Mouse (Mus musculus): ENCODE data around the gene Setd7.

The Setd7 gene

DNA sequence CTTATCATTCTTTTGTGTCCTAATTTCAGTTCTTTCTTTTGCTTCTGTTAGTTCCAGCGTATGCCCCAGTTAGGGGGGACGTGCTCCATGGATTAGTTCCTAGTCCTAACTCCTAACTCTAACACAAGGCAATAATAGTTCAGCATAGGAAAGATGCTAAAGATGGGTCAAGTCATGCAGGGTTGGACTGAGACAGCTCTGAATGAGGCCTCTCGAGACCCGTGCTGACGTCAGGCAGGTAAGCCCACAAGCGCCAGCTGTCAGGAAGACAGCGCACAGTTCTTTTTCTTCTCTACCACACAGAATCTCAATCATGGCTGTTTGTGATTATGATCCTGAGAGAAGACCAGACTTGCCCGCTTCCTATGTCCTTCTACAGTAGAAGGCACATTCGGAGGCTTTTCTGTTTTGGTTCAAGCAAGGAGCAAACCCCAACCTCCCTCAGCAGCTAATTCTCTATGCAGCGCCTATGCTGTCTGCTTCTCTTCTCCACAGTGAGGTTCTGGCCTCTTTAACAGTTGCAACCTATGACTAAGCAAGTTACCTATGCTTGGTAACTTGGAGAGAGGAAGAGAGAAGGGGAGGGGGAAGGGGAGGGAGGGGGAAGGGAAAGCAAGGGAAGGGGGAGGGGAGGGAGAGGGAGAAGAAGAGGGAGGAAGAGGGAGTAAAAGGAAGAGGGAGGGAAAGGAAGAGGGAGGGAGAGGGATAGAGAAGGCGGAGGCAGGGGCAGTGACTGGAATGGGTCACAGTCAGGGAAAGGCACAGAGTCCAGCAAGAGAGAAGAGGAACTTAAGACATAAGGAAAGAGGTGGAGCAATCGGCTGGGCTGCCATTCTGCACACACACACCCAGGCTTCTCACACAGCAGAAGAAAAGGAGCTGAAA lies 42.6 kb downstream of the Setd7 start:
- no peak for DNase-seq (ENCODE audit: low spot score in 2 of 2)

DNA sequence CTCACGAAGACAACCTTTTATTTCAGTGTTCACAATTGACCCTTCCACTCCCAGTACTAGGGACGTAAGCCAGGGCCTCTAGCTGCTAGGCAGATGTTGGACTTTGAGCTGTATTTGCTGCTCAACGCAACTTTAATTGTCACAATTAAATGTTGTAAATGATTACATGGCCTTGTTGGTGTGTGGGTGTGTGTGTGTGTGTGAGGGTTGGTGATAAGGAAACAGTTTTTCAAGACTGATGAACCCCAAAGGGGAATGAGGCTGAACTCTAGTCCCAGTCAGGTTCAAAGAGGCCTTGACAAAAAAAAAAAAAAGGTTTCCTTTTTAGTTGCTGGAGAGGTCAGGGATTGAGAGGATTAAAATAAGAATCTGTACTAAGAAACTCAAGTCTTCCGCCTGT lies 43.2 kb downstream of the Setd7 start:
- DNase-seq (ENCODE audit: low spot score in 2 of 2), result no peak

DNA sequence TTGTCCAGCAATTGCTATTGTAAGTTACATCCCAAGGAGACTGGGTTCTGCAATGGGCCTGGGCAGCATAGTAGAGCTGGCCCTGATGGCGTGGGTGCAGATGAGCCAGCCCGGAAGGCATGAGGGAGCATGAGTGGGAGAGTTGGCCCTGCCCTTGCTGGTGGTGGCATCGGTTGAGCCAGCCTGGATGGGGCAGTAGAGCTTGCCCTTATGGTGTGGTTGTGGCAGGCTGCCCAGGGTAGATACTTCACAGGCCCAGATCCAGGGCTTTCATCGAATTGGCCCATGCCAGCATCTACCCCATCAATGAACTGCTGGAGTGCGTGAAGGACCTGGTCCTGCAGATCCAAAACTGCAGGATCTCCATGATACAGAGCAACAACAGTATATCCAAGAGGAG lies 48.7 kb downstream of the Setd7 start:
- no peak for DNase-seq (ENCODE audit: low spot score in 2 of 2)

DNA sequence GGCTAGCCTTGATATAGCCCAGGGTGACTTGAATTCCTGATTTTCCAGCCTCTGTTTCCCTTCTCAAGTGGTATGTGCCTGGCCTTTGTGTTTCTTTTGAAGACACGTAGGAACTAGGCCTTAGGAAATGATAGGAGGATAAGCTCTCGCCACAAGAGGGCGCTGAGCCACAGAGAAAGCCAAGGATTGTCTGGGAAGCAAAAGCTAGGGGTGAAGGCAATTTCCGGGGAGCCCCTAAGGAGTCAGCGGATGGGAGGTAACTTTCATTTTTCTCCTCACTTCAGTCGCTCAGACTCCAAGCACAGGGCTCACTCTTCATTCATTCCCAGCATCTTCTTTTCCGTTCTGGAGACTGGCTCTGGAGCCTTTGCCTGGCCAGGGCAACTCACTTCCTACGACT lies 49.8 kb downstream of the Setd7 start:
- DNase-seq (ENCODE audit: low spot score in 2 of 2), result peak; percentile 59 to 77

DNA sequence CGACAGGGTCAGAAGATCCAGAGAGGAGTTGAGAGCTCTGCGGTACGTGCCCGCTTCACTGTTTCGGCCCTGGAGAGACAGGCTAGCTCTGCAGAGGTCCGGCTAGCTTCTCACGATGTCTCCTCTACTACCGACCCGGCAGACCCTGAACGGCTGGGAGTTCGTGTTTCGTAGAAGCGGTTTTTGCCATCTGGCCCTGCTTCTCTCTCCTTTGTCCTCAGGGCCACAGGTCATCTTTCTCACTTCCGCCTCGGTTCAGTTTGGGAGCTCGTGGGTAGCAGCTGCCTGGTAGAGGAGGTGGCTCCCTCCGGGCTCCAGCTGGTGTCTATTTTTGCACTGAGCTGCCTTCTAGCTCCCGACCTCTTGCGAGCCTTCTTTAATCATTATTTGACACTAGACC lies 55.2 kb downstream of the Setd7 start:
- no peak for DNase-seq (ENCODE audit: low spot score in 2 of 2)

DNA sequence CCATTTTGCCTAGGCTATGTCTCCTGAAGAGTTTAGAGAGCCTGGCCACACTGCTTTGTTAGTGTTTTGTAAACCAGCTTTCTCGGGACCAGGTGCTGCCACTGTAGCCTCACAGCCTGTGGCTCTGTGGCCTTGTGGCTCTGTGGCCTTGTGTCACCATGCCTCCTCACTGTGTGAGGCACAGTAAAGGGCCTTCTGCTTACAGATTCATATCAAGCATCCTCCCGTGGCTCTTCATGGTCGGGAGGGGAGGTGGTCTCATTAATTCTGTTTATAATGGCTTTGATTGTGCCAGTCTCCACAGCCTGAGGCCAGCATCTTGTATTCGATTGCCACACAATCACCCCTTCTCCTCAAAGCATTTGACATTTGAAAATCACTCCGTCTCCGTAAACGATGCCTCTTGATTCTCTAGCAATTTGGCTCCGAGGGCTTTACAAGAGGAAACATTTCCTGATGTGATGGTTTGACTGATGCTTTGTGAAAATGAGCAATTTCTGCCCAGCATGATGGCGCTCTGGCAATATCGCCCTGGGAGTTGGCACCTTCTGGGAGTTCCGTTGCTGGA lies 56.2 kb downstream of the Setd7 start:
- no peak for DNase-seq (ENCODE audit: low spot score in 2 of 2)

DNA sequence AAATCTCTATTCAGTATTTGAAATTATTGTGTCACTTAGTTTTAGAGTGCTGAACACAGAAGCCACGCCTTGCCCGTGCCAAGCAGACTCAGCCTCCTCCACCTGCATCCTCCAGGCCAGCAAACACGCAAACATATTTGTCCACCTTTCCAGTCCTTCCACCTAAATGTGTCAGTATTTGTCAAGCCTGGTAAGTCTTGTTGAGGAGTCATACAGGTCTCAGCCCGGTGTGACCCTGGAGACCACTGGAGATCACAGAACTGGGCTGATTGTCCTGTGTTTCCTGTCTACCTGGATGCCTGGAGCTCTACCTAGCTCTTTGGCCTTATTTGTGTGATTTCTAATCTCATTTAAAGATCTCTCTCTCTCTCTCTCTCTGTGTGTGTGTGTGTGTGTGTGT lies 60.8 kb downstream of the Setd7 start:
- DNase-seq (ENCODE audit: low spot score in 2 of 2), result peak in 1 of 2 experiments; percentile 66

DNA sequence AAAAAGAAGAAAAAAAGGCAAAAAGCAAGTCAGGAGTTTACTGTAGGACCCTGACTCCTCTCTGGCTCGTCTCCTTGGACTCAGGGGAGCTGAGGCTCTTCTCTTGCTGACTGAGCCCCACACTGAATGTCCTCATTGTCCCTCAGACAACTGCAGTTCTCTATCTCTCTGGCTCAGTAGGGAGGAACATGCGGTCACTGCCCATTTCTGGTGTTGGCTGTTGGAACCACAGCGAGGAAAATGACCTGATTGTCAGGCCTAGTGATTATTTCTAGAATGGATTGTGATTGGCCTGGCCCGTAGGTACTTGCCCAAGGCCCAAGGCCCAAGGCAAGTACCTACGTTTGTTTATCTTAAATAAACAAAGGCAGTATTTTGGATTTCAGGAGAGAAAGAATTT lies 62.0 kb downstream of the Setd7 start:
- DNase-seq (ENCODE audit: low spot score in 2 of 2), result no peak

DNA sequence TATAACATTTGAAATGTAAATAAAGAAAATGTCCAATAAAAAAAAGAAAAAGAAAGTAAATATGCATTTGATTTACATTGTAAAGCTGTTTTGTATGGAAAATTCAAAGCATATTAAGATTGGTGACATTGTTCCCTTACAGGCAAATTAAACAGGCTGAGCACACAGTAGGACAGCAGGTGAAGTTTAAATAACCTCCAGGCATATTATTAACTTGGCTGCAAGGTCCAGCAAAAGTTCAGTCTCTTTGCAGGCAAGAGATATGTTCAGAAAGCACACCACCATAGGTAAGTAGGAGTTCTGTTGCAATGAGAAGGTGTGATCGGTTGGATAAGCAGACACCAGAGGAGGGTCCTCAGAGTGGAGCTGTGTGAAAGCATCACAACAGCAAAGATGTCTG lies 62.7 kb downstream of the Setd7 start:
- DNase-seq (ENCODE audit: low spot score in 2 of 2), result no peak

DNA sequence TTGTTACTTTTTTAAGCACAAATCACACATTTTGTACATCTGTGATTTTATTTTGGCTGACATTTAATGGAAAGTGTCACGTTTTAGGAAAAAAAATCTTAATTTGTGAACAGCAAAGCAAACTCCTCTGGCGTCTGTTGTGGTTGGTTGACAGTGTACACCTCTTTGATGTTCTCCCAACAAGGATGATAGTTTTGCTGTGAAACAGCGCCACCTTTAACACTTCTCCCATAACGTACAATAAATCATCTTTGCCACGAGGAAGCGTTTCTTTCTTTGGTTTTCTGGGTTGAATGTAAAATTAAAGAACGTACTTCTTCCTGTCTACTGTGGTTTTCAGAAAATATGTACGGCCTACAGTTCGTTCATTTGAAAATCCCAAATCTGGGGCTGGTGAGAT lies 65.0 kb downstream of the Setd7 start:
- DNase-seq (ENCODE audit: low spot score in 2 of 2), result no peak

DNA sequence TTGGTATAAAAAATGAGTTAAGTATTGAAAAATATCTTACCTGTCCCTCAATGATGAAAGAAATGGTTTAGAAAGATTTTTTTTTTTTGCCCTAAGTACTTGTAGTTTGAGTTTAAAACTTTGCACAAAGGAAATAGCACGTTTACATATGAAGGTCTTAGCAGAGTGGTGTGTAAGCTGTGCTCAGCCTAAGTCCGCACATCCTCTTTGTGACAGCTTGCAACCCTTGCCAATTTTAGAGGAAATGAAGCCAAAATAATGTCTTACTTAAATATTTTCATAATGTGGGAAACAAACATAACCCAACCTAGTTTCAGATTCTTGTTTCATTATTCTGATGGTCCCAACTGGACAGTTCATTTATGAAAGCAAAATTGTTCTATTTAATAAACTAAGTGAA lies 66.2 kb downstream of the Setd7 start:
- DNase-seq (ENCODE audit: low spot score in 2 of 2), result no peak

DNA sequence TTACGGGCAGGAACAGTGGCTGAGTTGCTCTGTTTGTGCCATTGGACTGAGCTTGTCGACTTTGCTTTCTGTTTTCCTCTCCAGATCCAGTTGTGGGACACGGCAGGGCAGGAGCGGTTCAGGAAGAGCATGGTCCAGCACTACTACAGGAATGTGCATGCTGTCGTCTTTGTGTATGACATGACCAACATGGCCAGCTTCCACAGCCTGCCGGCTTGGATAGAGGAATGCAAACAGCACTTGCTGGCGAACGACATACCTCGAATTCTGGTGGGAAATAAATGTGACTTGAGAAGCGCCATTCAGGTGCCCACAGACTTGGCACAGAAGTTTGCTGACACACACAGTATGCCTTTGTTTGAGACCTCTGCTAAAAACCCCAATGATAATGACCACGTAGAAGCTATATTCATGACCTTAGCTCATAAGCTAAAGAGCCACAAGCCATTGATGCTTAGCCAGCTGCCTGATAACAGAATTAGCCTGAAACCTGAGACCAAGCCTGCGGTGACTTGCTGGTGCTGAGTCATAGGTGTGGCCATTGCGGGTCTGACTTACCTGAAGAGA lies 67.3 kb downstream of the Setd7 start:
- DNase-seq (ENCODE audit: low spot score in 2 of 2), result peak in 1 of 2 experiments; percentile 26

DNA sequence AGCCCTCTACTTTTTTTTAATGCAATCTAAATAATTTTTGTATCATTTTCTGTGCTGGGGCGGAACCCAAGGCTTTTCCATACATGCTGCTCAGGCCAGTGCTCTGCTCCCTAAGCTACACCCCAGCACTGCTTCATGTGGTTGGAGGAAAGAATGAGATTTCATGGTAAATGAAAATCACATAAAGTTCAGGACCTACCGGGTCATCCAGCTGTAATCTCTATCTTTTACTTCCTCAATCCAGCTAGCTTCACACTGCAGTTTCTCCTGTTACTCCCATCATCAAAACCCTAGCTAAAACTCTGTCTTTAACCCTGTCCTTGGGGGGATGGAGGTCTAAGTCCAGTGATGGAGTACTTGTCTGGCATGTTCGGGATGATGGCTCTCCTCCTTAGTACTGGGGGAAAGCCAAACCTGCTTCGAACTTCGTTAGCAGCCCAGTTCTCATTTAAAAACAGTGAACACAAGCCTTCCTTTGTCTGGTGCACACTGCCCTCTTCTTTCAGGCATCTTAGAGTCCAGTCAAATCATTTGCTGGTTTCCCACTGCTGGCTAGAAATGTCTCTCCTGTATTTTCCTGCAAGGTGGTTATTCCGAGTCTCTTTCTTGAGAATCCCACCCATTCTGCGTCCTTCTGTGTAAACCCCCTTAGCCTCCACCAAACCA lies 70.5 kb downstream of the Setd7 start:
- no peak for DNase-seq (ENCODE audit: low spot score in 2 of 2)

DNA sequence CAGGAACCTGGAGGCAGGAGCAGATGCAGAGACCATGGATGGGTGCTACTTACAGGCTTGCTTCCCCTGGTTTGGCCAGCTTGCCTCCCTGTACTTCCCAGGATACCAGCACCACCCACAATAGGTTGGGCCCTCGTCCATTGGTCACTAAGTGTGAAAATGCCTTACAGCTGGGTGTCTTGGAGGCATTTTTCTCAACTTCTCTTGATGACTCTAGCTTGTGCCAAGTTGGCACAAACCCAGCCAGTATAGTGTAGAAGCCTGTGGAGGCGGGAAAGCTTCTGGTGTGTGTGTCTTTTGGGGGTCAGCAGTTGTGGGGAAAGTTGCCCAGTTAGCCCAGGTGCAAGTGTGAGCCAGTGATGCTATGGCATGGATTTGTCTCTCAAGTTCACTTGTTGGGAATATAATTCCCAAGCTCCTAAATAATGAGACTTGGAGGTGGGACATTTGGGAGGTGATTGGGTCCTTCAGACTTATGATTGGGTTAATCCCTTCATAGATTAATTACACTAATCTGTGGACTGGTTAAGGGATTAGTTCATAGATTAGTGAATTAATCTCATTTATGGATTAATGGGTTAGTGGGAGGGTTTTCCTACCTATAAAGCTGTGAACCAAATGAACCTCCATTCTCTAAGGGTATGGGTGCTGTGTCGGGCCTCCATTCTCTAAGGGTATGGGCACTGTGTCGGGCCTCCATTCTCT lies 74.0 kb downstream of the Setd7 start:
- DNase-seq (ENCODE audit: low spot score in 2 of 2), result no peak

DNA sequence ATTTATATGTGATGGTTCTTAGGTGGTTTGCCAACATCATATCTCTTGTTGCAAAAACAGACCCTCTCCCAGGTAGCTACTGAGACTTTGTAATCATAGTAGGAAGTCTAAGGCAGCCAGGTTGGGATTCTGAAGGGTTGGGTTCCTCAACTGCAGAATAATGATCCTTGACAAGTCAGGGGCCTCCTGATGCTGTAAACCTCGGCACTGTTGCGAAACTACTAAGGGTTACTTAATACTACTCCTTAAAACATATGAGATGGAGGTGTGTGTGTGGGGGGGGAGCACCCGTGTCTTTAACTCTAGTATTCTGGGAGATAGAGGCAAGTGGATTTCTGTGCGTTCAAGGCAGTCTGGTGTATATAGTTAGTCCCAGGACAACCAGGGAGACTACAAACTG lies 75.3 kb downstream of the Setd7 start:
- no peak for DNase-seq (ENCODE audit: low spot score in 2 of 2)

DNA sequence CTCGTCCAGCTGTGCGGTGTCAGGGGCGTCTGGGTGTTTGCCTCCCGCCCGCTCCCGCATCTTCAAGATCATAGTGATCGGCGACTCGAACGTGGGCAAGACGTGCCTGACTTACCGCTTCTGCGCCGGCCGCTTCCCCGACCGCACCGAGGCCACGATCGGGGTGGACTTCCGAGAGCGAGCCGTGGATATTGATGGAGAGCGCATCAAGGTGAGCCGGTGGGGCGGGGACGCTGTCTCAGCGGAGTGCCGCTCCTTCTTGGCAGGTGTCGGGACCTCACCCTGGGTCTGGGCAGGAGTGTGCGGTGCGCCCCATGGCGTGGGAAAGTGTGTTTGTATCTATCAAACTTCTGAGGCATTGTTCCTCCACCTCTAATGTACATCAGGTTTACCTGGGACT lies 76.3 kb downstream of the Setd7 start:
- DNase-seq (ENCODE audit: low spot score in 2 of 2), result no peak

DNA sequence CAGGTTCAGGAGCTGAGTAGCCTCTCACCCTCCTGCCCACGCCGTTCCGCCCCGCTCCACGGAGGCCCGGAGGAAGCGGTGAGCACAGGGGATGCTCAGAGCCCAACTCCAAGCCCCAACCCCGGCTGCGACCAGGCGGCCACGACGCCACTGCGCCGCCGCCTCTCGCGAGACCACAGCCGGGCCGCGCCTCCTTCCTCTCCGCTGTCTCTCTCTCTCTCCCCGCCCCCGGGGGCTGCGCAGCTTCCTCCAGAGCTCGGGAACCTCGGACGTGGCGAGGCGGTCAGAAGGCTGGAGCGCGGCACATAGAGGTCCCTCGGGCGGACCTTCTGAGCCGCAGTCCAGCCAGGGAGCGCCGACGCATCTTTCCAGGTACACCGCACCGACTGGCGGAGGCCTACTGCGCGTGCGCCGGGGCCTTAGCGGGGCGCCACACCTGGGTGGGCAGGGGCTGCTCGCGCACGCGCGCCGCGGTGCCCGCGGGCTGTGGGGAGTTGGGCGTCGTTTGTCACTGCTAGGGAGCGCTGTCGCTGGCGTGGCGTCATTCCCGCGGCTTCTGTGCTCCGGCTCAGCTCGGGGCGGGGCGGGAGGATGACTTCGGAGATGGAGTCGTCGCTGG lies 76.8 kb downstream of the Setd7 start, which contains the start of gene Rab33b:
Gene Rab33b, plus strand, starts transcription at position 180 of the 619 bp plus-strand sequence.
- DNase-seq (ENCODE audit: low spot score in 2 of 2), result peak; percentile 96 to 99

DNA sequence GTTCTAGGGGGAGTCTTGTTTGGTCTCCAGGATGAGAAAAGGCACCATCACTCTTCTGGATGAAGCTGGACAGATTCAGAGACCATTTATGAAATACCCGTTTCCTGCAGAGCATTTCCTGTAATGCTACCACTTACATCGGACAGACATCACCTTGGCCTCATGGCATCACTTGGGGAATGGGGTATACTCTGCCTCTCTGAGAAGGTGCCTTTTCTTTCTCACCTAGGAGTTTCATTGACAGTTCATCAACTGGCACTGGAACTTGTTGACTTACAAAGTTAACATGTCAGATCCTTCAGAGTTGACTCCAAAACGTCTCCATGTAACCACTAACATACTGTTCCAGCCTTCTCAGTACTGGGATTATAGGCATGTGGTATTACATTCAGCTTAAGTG lies 77.9 kb downstream of the Setd7 start:
- no peak for DNase-seq (ENCODE audit: low spot score in 2 of 2)

DNA sequence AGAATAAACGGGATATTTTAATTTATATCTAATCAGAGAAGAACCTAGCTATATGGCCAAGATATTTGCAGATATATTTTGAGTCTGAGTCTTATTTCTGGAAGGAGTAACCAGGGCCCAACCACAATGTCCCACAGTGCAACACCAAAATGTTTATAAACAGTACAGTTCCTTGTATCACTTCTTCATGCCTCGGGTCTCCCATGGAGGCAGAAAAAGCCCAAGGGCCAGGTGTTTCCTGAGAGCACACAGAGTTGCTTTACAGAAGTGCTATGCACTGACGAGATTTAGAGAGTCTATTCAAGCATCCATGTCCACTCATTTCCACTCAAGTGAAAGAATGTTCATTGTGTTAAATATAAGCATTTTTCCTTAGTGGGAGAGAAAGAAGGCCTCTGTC lies 78.8 kb downstream of the Setd7 start:
- DNase-seq (ENCODE audit: low spot score in 2 of 2), result no peak

DNA sequence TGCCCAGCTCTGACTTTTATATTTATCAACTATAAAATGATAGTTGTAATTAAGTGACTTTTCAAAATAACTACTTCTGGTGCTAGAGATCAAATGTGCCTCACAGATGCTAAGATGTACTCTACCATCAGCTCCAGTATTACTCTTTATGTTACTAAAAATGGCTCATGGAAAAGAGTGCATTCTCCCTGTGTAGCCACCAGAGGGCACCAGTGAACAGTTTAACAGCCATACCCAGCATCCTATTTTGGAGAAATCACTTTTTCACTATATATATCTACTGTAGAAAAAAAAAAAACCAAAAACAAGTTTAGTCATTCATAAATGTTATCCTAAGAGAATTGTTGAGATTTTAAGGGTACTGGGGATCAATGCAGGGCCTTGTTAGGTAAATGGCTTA lies 79.6 kb downstream of the Setd7 start:
- DNase-seq (ENCODE audit: low spot score in 2 of 2), result no peak

DNA sequence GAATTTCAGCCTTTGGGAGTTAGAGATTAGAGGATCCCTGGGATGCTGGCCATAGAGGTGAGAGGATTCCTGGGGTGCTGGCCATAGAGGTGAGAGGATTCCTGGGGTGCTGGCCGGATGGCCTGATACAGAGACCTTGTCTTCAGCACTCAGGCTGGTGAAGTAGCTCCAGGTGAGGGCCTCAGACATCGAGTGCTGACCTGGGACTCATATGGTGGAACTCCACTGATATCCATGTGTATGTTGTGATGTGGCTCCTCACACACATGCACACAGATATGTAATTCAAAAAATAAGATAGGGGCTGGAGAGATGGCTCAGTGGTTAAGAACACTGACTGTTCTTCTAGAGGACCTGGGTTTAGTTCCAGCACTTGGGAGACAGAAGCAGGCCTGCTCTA lies 80.8 kb downstream of the Setd7 start:
- DNase-seq (ENCODE audit: low spot score in 2 of 2), result no peak

DNA sequence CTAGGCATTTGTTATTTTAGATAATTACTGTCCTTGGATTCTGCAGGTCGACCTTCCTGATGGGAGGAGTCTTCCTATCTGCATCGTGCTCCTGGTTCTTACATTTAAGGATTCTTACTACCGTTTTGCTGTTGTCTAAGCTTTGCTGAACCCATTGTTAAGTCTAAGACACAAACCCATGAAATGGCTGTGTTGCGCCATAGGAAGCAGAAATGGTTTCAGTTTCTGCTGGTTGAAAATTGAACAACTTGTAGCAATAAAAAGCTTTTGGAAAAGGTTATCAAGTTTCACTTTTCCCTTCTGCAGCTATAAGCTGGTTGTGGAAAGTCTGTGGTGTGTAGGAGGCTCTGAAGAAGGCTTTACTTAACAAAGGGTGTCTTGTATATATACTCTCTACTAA lies 85.0 kb downstream of the Setd7 start:
- no peak for DNase-seq (ENCODE audit: low spot score in 2 of 2)

Data from urinary bladder, adult 18-20 months (tissue).